Mouse (Mus musculus) embryonic facial prominence, embryonic 10.5 days (tissue): ENCODE measurements at regions not wholly inside any gene's neighbourhood (a gene's known extent, or its start where the extent isn't known, plus 50 kb on each side); places are given as distances from the start of the nearest gene placed in this dataset.
"Not testable (repeated sequence)": the region's sequence is repeated elsewhere in the genome, so short reads cannot be mapped to it uniquely, and the experiment has no call there.

ENCODE experiments used
- DNase-seq: peaks from one replicate; pipeline ENCODE4 v3.0.0-alpha.2; 2017; ENCODE audit warnings: low spot score
- H3K27ac ChIP-seq: fragments of 300-500 bp; sonication (generic); replicated peaks from 2 replicates; pipeline ENCODE4 v1.5.1; 2016; ENCODE audit warnings: mild to moderate bottlenecking
- H3K27me3 ChIP-seq: fragments of 300-500 bp; sonication (generic); replicated peaks from 2 replicates; pipeline ENCODE4 v1.6.1; 2016; ENCODE audit warnings: low read depth, mild to moderate bottlenecking; ENCODE audit not compliant: poor library complexity, severe bottlenecking
- H3K36me3 ChIP-seq: fragments of 300-500 bp; sonication (generic); replicated peaks from 2 replicates; pipeline ENCODE4 v1.6.1; 2016; ENCODE audit warnings: mild to moderate bottlenecking, moderate library complexity
- H3K4me1 ChIP-seq: fragments of 300-500 bp; sonication (generic); 2 replicates; pipeline ENCODE4 v1.6.1; 2016
- H3K4me3 ChIP-seq: fragments of 300-500 bp; sonication (generic); 2 replicates; pipeline ENCODE4 v1.5.1; 2016; ENCODE audit warnings: mild to moderate bottlenecking, moderate library complexity
- H3K9me3 ChIP-seq: fragments of 300-500 bp; sonication (generic); 2 replicates; pipeline ENCODE4 v1.6.1; 2016; ENCODE audit warnings: mild to moderate bottlenecking
- WGBS: fragments of 180-500 bp; shearing (Covaris S2); methylation state at CpG from one replicate; pipeline ENCODE4 v1.1.7; 2016; 5-methylcytosine and 5-hydroxymethylcytosine counted together

GRCm38 (mm10) chr14:114485781-114486180 is 606.2 kb upstream of the Gpc5 start:
- Histone ChIP-seq H3K27me3 (no peaks in the 10 kb centered on the region), H3K4me3 (no peak overlapping the region), H3K9me3 (no peaks in the 10 kb centered on the region), H3K4me1 (no peaks in the 10 kb centered on the region), H3K36me3 (no peaks in the 10 kb centered on the region), H3K27ac (no peak overlapping the region)
- 90% methylated on average over 4 of the region's 4 CpGs for WGBS
- DNase-seq, result no peak

DNA sequence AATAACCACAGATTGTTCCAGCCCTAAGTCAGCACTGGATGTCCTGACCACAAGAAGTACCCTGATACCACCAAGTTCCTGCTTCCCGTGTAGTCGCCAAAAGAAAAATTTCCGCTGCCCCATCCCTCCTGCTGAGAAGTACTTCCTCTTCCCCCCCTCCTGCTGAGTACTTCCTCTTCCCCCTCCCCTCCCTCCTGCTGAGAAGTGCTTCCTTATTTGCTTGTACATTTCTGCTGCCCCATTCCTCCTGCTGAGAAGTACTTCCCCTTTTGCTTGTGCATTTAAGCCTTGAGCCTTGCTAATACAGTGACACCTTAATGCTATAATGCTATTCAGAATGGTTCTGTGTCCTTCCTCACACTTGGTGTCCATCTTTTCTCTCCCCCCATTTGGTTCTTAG is 598.6 kb upstream of the Gpc5 start:
- not testable (repeated sequence) for H3K36me3 ChIP-seq, H3K9me3 ChIP-seq, DNase-seq, H3K27ac ChIP-seq, H3K4me1 ChIP-seq, H3K4me3 ChIP-seq, H3K27me3 ChIP-seq
- WGBS, result 96% methylated on average over 3 of the region's 3 CpGs

- Histone ChIP-seq H3K36me3 (no peaks in the 10 kb centered on the region), H3K4me3 (no peak overlapping the region)
Measured at GRCm38 (mm10) chr14:114504976-114505375, 587.0 kb upstream of the Gpc5 start.

GRCm38 (mm10) chr14:114547910-114548680 is 543.9 kb upstream of the Gpc5 start:
- no peak overlapping the region for H3K4me3 ChIP-seq
- WGBS, result 88% methylated on average over 4 of the region's 4 CpGs

More at GRCm38 (mm10) chr14:114504976-114505375, 587.0 kb upstream of the Gpc5 start:
- H3K27ac ChIP-seq, result no peak overlapping the region
- H3K27me3 ChIP-seq, result no peaks in the 10 kb centered on the region
- DNase-seq, result no peak
- no peaks in the 10 kb centered on the region for H3K4me1 ChIP-seq
- H3K9me3 ChIP-seq, result no peaks in the 10 kb centered on the region

GRCm38 (mm10) chr14:114549101-114549500 is 542.9 kb upstream of the Gpc5 start:
- H3K36me3 ChIP-seq, result no peaks in the 10 kb centered on the region
- H3K4me1 ChIP-seq, result no peaks in the 10 kb centered on the region
- H3K9me3 ChIP-seq, result no peaks in the 10 kb centered on the region
- H3K4me3 ChIP-seq, result no peak overlapping the region
- 87% methylated on average over 1 of the region's 1 CpGs for WGBS
- H3K27me3 ChIP-seq, result no peaks in the 10 kb centered on the region
- DNase-seq, result no peak
- no peak overlapping the region for H3K27ac ChIP-seq

More at GRCm38 (mm10) chr14:114547910-114548680, 543.9 kb upstream of the Gpc5 start:
- Histone ChIP-seq H3K4me1 (no peaks in the 10 kb centered on the region), H3K9me3 (no peaks in the 10 kb centered on the region), H3K27me3 (no peaks in the 10 kb centered on the region), H3K27ac (no peak overlapping the region), H3K36me3 (no peaks in the 10 kb centered on the region)
- no peak for DNase-seq

- DNase-seq, result peak; percentile 14
- no peaks in the 10 kb centered on the region for H3K36me3 ChIP-seq
- 53% methylated on average over 4 of the region's 4 CpGs for WGBS
Measured at GRCm38 (mm10) chr14:114566411-114567030, 525.5 kb upstream of the Gpc5 start.

GRCm38 (mm10) chr14:114567673-114568309 is 524.2 kb upstream of the Gpc5 start:
- 25% methylated on average over 14 of the region's 14 CpGs for WGBS
- H3K27me3 ChIP-seq, result no peaks in the 10 kb centered on the region
- no peaks in the 10 kb centered on the region for H3K4me1 ChIP-seq
- peak; percentile 74 for DNase-seq
- no peak overlapping the region for H3K27ac ChIP-seq
- no peaks in the 10 kb centered on the region for H3K9me3 ChIP-seq
- H3K4me3 ChIP-seq, result peak overlapping the region; percentile 32; the same call in 1 of the 2 replicates
- H3K36me3 ChIP-seq, result no peaks in the 10 kb centered on the region

More at GRCm38 (mm10) chr14:114566411-114567030, 525.5 kb upstream of the Gpc5 start:
- H3K27ac ChIP-seq, result no peak overlapping the region
- no peaks in the 10 kb centered on the region for H3K9me3 ChIP-seq
- H3K4me1 ChIP-seq, result no peaks in the 10 kb centered on the region
- no peak overlapping the region for H3K4me3 ChIP-seq
- H3K27me3 ChIP-seq, result no peaks in the 10 kb centered on the region

- WGBS, result 39% methylated on average over 4 of the region's 4 CpGs
- Histone ChIP-seq H3K27ac (no peak overlapping the region), H3K36me3 (no peaks in the 10 kb centered on the region), H3K27me3 (no peaks in the 10 kb centered on the region), H3K4me1 (no peaks in the 10 kb centered on the region), H3K9me3 (no peaks in the 10 kb centered on the region), H3K4me3 (no peak overlapping the region)
- DNase-seq, result no peak
Measured at GRCm38 (mm10) chr14:114587367-114588064, 504.5 kb upstream of the Gpc5 start.

DNA sequence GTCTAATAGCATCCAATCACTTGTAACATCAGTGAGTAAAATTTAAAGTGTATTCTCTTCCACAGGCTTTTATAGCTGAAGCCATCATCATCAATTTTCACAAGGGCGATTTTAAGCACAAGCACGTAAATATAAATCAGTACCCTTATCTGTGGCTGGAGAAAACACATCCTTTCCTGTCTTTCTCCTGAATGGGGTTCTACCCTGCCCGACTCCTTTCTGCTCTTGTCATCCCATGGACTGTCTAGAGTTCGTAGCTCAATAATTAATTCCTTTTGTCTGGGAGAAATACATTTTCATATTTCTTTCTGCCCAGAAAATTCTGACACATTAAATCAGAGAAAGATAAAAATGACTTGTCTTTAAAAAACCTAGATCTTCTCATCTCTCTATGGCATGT is 482.7 kb upstream of the Gpc5 start:
- no peak for DNase-seq
- 87% methylated on average over 4 of the region's 4 CpGs for WGBS

GRCm38 (mm10) chr14:114612400-114612799 is 479.6 kb upstream of the Gpc5 start:
- Histone ChIP-seq H3K27me3 (no peaks in the 10 kb centered on the region), H3K36me3 (no peaks in the 10 kb centered on the region), H3K9me3 (no peaks in the 10 kb centered on the region), H3K27ac (no peak overlapping the region), H3K4me3 (no peak overlapping the region), H3K4me1 (no peaks in the 10 kb centered on the region)
- no peak for DNase-seq
- WGBS, result 71% methylated on average over 1 of the region's 1 CpGs

More for the DNA sequence above, 482.7 kb upstream of the Gpc5 start:
- Histone ChIP-seq H3K4me1 (no peaks in the 10 kb centered on the region), H3K9me3 (no peaks in the 10 kb centered on the region), H3K36me3 (no peaks in the 10 kb centered on the region), H3K27ac (no peak overlapping the region), H3K4me3 (no peak overlapping the region), H3K27me3 (no peaks in the 10 kb centered on the region)

- H3K27ac ChIP-seq, result no peak overlapping the region
- WGBS, result 84% methylated on average over 1 of the region's 1 CpGs
- no peak for DNase-seq
- no peaks in the 10 kb centered on the region for H3K4me1 ChIP-seq
- no peaks in the 10 kb centered on the region for H3K27me3 ChIP-seq
- no peak overlapping the region for H3K4me3 ChIP-seq
- H3K36me3 ChIP-seq, result no peaks in the 10 kb centered on the region
- H3K9me3 ChIP-seq, result no peaks in the 10 kb centered on the region
Measured at GRCm38 (mm10) chr14:114656636-114657035, 435.4 kb upstream of the Gpc5 start.

DNA sequence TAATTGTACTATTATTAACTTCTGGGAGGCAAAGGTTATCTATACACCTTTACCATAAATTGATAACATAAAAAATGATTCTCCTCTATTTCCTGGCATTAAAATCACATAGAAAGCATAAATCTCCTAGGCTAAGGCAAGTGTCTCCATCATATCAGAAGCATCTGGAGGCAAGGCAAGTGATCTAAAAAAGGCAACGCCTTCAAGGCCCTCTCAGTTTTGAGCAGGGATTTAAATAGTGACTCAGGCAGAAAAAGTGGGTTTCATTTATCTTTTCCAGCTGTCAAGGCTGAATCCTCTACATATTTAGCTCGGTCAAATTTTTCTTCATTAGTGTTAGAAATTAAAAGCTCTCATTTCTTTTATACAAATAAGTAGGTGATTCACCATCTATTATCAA is 430.0 kb upstream of the Gpc5 start:
- Histone ChIP-seq H3K4me3 (no peak overlapping the region), H3K4me1 (no peaks in the 10 kb centered on the region), H3K36me3 (no peaks in the 10 kb centered on the region), H3K27me3 (no peaks in the 10 kb centered on the region), H3K27ac (no peak overlapping the region), H3K9me3 (no peaks in the 10 kb centered on the region)
- DNase-seq, result no peak
- WGBS, result 82% methylated on average over 2 of the region's 2 CpGs
